20 mouse cellular contexts compared by ENCODE assay signal in genomic region chr3:52272376-52272865, GRCm38 (mm10). TPM values are rescaled to one million over a fixed set of nuclear protein-coding genes. Genes with fewer than 3 reads are reported as not detected.
DNase-seq lines count a peak whose midpoint lies in the region; ATAC-seq and TF ChIP-seq lines count a peak whose summit lies in the region.
"Had no signal": no experiment of that assay in that cellular context is flagged by ENCODE, and none has a peak within 500 bp of the region (broad histone marks: within the 10 kb centered on the region; RNA-seq: fewer than 3 reads in every experiment).

No protein-coding gene starts in this region.

- 59% methylated on average over 8 of the region's 8 CpGs for WGBS in hindbrain, embryonic 13.5 days
- 52% methylated on average over 8 of the region's 8 CpGs for WGBS in hindbrain, embryonic 16.5 days
- WGBS in liver, postnatal 0 days (ENCODE audit: insufficient replicate concordance), result 73% methylated on average over 8 of the region's 8 CpGs
- 70% methylated on average over 8 of the region's 8 CpGs for WGBS in liver, embryonic 11.5 days

- H3K27me3 ChIP-seq in hindbrain, embryonic 13.5 days, result peaks cover 47% of the 10 kb centered on the region
- H3K27me3 ChIP-seq in hindbrain, embryonic 16.5 days (replicated peaks; ENCODE audit: control insufficient read depth, insufficient read depth, low read length), result peaks cover 19% of the 10 kb centered on the region
- H3K27me3 ChIP-seq in liver, postnatal 0 days (ENCODE audit: insufficient read depth, low read length), result peaks cover 13% of the 10 kb centered on the region
- no peaks in the 10 kb centered on the region for H3K27me3 ChIP-seq in liver, embryonic 11.5 days (replicated peaks; ENCODE audit: control insufficient read depth, insufficient read depth, low read length)

- ATAC-seq in hindbrain, embryonic 13.5 days (ENCODE audit: low FRiP score), result no peak
- ATAC-seq in hindbrain, embryonic 16.5 days, result no peak
- ATAC-seq in liver, postnatal 0 days, result no peak
- ATAC-seq in liver, embryonic 11.5 days (replicated peaks; ENCODE audit: low FRiP score), result no peak
- ATAC-seq: forebrain, embryonic 15.5 days; intestine, postnatal 0 days; midbrain, embryonic 15.5 days had no signal

- DNase-seq in heart, adult 11 months, result peak; percentile 23
- no peak for DNase-seq in heart, adult 8-10 months (ENCODE audit: low spot score)
- DNase-seq in liver, postnatal 0 days, result no peak
- DNase-seq in liver, embryonic 11.5 days (ENCODE audit: low spot score), result no peak
- peak; percentile 62 for DNase-seq in naive thymus-derived CD4-positive, alpha-beta T cell, adult 2 months (ENCODE audit: low read depth)
- no peak for DNase-seq in frontal cortex, postnatal 36 days (ENCODE audit: low spot score in 2 of 2)
- DNase-seq: adrenal gland, postnatal 25 days; cerebellum, adult 2 months; heart, postnatal 36 days; kidney, postnatal 14 days; liver; lung, embryonic 14.5 days; right cerebral cortex, adult 18-20 months; thymus, postnatal 14 days had no signal

- TF ChIP-seq CTCF in liver, postnatal 0 days (IDR thresholded peaks at IDR 0.05; ENCODE audit: low read depth), result no peak

- no peak overlapping the region for H3K4me3 ChIP-seq in hindbrain, embryonic 13.5 days
- no peak overlapping the region for H3K4me3 ChIP-seq in hindbrain, embryonic 16.5 days (ENCODE audit: low read length)
- no peak overlapping the region for H3K4me3 ChIP-seq in liver, postnatal 0 days (ENCODE audit: low read depth, low read length)
- no peak overlapping the region for H3K4me3 ChIP-seq in liver, embryonic 11.5 days (ENCODE audit: low read depth, low read length)
- H3K4me3 ChIP-seq: erythroblast, embryonic 14.5 days; forebrain, embryonic 15.5 days; midbrain, embryonic 15.5 days had no signal

- H3K4me2 ChIP-seq in hindbrain, embryonic 13.5 days, result peak overlapping the region; percentile 88; the same call in 1 of the 2 replicates
- H3K4me2 ChIP-seq in hindbrain, embryonic 16.5 days (ENCODE audit: low read length), result no peak overlapping the region
- peak overlapping the region; percentile 98 for H3K4me2 ChIP-seq in liver, postnatal 0 days (ENCODE audit: low read depth, low read length)
- no peak overlapping the region for H3K4me2 ChIP-seq in liver, embryonic 11.5 days
- H3K4me2 ChIP-seq: forebrain, embryonic 15.5 days; midbrain, embryonic 15.5 days had no signal

- H3K36me3 ChIP-seq in hindbrain, embryonic 13.5 days, result no peaks in the 10 kb centered on the region
- H3K36me3 ChIP-seq in hindbrain, embryonic 16.5 days (ENCODE audit: control insufficient read depth, insufficient read depth, low read length), result no peaks in the 10 kb centered on the region
- H3K36me3 ChIP-seq in liver, postnatal 0 days (replicated peaks; ENCODE audit: insufficient read depth, low read length), result no peaks in the 10 kb centered on the region
- H3K36me3 ChIP-seq in liver, embryonic 11.5 days (ENCODE audit: control insufficient read depth, insufficient read depth, low read length), result no peaks in the 10 kb centered on the region
- H3K36me3 ChIP-seq: forebrain, embryonic 15.5 days; midbrain, embryonic 15.5 days had no signal

- peaks cover 27% of the 10 kb centered on the region for H3K4me1 ChIP-seq in hindbrain, embryonic 13.5 days (replicated peaks)
- H3K4me1 ChIP-seq in hindbrain, embryonic 16.5 days (ENCODE audit: control insufficient read depth, insufficient read depth, low read depth, low read length), result peaks cover 17% of the 10 kb centered on the region
- H3K4me1 ChIP-seq in liver, postnatal 0 days (ENCODE audit: insufficient read depth), result peaks cover 16% of the 10 kb centered on the region
- H3K4me1 ChIP-seq in liver, embryonic 11.5 days (replicated peaks; ENCODE audit: control insufficient read depth, insufficient read depth, low read length), result peaks cover 6% of the 10 kb centered on the region; the same call in 1 of the 2 replicates

- H3K9me3 ChIP-seq in hindbrain, embryonic 13.5 days, result no peaks in the 10 kb centered on the region
- H3K9me3 ChIP-seq in hindbrain, embryonic 16.5 days (ENCODE audit: control insufficient read depth, low read length), result no peaks in the 10 kb centered on the region
- H3K9me3 ChIP-seq in liver, postnatal 0 days (ENCODE audit: low read length), result no peaks in the 10 kb centered on the region
- H3K9me3 ChIP-seq in liver, embryonic 11.5 days (ENCODE audit: control insufficient read depth, low read length), result no peaks in the 10 kb centered on the region
- H3K9me3 ChIP-seq: forebrain, embryonic 15.5 days; midbrain, embryonic 15.5 days had no signal

- TF ChIP-seq EP300 in liver, postnatal 0 days (IDR thresholded peaks at IDR 0.05; ENCODE audit: low read depth), result no peak

- no peak overlapping the region for H3K9ac ChIP-seq in hindbrain, embryonic 13.5 days
- H3K9ac ChIP-seq in hindbrain, embryonic 16.5 days (ENCODE audit: low read depth, low read length), result no peak overlapping the region
- H3K9ac ChIP-seq in liver, postnatal 0 days (replicated peaks), result no peak overlapping the region
- H3K9ac ChIP-seq in liver, embryonic 11.5 days (ENCODE audit: low read depth, low read length), result no peak overlapping the region
- H3K9ac ChIP-seq: forebrain, embryonic 15.5 days; lung, embryonic 14.5 days; midbrain, embryonic 15.5 days had no signal

- H3K27ac ChIP-seq in hindbrain, embryonic 13.5 days, result no peak overlapping the region
- no peak overlapping the region for H3K27ac ChIP-seq in hindbrain, embryonic 16.5 days (ENCODE audit: low read depth, low read length)
- H3K27ac ChIP-seq in liver, postnatal 0 days (ENCODE audit: low read depth), result no peak overlapping the region
- H3K27ac ChIP-seq in liver, embryonic 11.5 days (ENCODE audit: low read depth, low read length), result no peak overlapping the region
- H3K27ac ChIP-seq: forebrain, embryonic 15.5 days; midbrain, embryonic 15.5 days had no signal

RNA-seq across cellular contexts. Expression of gene Foxo1, which starts 4.3 kb away (rescaled TPM):
- total RNA-seq in heart, adult 8-10 months (2022), result 10 to 100 TPM in 3 of 4 experiments, 1 to 10 TPM in 1; 9.4 to 11.7 (median 10.8) TPM
- polyA plus RNA-seq in hindbrain, embryonic 13.5 days (2015; fragmentation: Nextera tagmentation; extraction: Ambion mirVana), result 2.7 and 2.9 TPM in 2 replicates
- 2.3 and 3.0 TPM in 2 replicates for polyA plus RNA-seq in hindbrain, embryonic 16.5 days (2015; fragmentation: Nextera tagmentation; extraction: Ambion mirVana)
- 3.5 and 3.7 TPM in 2 replicates for polyA plus RNA-seq in liver, postnatal 0 days (2015; fragmentation: Nextera tagmentation; extraction: Ambion mirVana)
- 3.6 TPM in 2 replicates for polyA plus RNA-seq in liver, embryonic 11.5 days (2014; fragmentation: Nextera tagmentation; extraction: Ambion mirVana)

Comparison
In these comparisons a context has a peak if more than half of its experiments do, and no peak if none do; other contexts are left out.
1. DNase-seq: peak in heart, adult 11 months (single experiment) and naive thymus-derived CD4-positive, alpha-beta T cell, adult 2 months (single experiment); none in heart, adult 8-10 months (single experiment), liver, postnatal 0 days (single experiment), liver, embryonic 11.5 days (single experiment) and frontal cortex, postnatal 36 days (0 of 2).
2. H3K4me2 ChIP-seq: peak in hindbrain, embryonic 13.5 days (single experiment) and liver, postnatal 0 days (single experiment); none in hindbrain, embryonic 16.5 days (single experiment) and liver, embryonic 11.5 days (single experiment).